Mouse (Mus musculus): ENCODE results near the gene Ankdd1b. TPM values are rescaled to one million over a fixed set of nuclear protein-coding genes. Genes with fewer than 3 reads are reported as not detected.

The Ankdd1b gene
- total and polyA plus RNA-seq, 2 experiments, result not detected

DNA sequence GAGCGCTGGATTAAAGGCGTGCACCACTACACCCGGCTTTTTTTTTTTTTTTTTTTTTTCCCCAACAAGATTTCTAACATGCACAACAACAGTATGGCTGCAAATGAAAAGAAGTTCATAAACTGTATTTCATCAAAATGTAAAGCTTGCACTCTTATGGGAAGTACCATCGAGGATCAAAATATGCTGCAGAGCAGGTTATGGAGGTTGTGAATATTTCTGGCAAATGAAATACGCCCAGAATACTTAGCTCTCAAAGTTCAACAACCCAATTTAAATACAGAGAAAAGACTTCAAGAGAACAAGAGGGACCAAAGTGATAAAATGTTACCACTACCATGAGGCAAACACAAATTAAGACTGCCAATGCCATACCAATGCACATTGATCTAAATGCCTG is 2.3 kb downstream of the Ankdd1b start:
- DNase-seq (ENCODE audit: extremely low read depth, low read depth, low spot score), result no peak
- Histone ChIP-seq H3K27me3 (ENCODE audit: control insufficient read depth, insufficient read depth, low read length) (no peaks in the 10 kb centered on the region), H3K27ac (replicated peaks; ENCODE audit: insufficient read depth, low read depth, low read length) (no peak overlapping the region), H3K36me3 (ENCODE audit: control insufficient read depth, insufficient read depth, low read length) (no peaks in the 10 kb centered on the region), H3K4me1 (ENCODE audit: control insufficient read depth, insufficient read depth, low read length) (no peaks in the 10 kb centered on the region), H3K9ac (ENCODE audit: low read depth, low read length) (no peak overlapping the region), H3K79me2 (ENCODE audit: control insufficient read depth, insufficient read depth, low read length) (no peaks in the 10 kb centered on the region), H3K4me3 (ENCODE audit: insufficient read depth, low read depth, low read length) (no peak overlapping the region)
- 90% methylated on average over 5 of the region's 5 CpGs for WGBS
- TF ChIP-seq CTCF (IDR thresholded peaks at IDR 0.05; ENCODE audit: low read depth, low read length) (no peak), POLR2A (IDR thresholded peaks at IDR 0.05; ENCODE audit: extremely low read depth, insufficient read depth, low read length) (no peak)

DNA sequence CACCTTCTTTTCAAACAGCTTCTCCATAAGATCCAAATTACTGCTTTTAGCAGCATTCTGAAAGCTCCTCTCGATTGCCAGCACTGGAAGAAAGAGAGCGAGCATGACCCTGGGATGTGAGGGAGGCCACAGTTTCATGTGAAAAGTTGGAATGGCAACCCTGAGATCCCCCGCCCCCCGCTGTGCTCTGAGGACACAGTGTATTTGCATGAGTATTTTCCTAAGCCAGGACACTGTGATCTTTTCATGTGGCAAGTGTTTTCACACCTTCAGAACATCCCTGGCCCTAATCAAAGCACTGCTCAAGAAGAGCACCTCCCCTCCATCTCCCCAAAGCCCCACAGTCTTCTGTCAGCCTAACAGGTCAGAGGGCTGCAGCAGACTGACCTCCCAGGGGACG is 5.7 kb downstream of the Ankdd1b start:
- DNase-seq (ENCODE audit: extremely low read depth, low read depth, low spot score), result no peak
- no peak overlapping the region for H3K4me3 ChIP-seq (ENCODE audit: insufficient read depth, low read depth, low read length)
- H3K27me3 ChIP-seq (ENCODE audit: control insufficient read depth, insufficient read depth, low read length), result no peaks in the 10 kb centered on the region
- H3K27ac ChIP-seq (replicated peaks; ENCODE audit: insufficient read depth, low read depth, low read length), result no peak overlapping the region
- H3K79me2 ChIP-seq (ENCODE audit: control insufficient read depth, insufficient read depth, low read length), result no peaks in the 10 kb centered on the region
- H3K36me3 ChIP-seq (ENCODE audit: control insufficient read depth, insufficient read depth, low read length), result no peaks in the 10 kb centered on the region
- H3K4me1 ChIP-seq (ENCODE audit: control insufficient read depth, insufficient read depth, low read length), result 0 out of 2 replicates have a peak, but pooled peaks cover 3% of the 10 kb centered on the region
- 75% methylated on average over 5 of the region's 5 CpGs for WGBS
- no peak for TF ChIP-seq POLR2A (IDR thresholded peaks at IDR 0.05; ENCODE audit: extremely low read depth, insufficient read depth, low read length)
- no peak for TF ChIP-seq CTCF (IDR thresholded peaks at IDR 0.05; ENCODE audit: low read depth, low read length)
- H3K9ac ChIP-seq (ENCODE audit: low read depth, low read length), result no peak overlapping the region

DNA sequence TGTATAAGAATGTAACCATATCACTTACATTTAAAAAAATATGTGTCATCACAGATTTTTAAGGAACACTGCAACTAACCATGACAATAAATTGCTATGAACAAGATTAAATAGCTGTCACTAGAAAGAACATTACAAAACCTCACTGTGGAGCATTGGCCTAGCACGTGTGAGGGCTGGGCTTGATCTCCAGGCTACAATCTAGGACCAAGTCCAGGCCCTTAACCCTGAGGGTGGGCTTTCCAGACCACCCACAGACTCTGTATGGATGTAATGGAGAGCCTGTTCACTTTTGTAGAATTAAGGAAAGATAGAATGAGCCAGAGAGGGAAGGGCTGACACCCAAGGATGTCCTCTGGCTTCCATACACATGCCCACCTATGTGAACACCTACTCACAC is 8.4 kb downstream of the Ankdd1b start:
- Histone ChIP-seq H3K79me2 (ENCODE audit: control insufficient read depth, insufficient read depth, low read length) (no peaks in the 10 kb centered on the region), H3K27ac (replicated peaks; ENCODE audit: insufficient read depth, low read depth, low read length) (no peak overlapping the region), H3K36me3 (ENCODE audit: control insufficient read depth, insufficient read depth, low read length) (no peaks in the 10 kb centered on the region), H3K4me1 (ENCODE audit: control insufficient read depth, insufficient read depth, low read length) (0 out of 2 replicates have a peak, but pooled peaks cover 3% of the 10 kb centered on the region), H3K4me3 (ENCODE audit: insufficient read depth, low read depth, low read length) (no peak overlapping the region), H3K27me3 (ENCODE audit: control insufficient read depth, insufficient read depth, low read length) (no peaks in the 10 kb centered on the region), H3K9ac (ENCODE audit: low read depth, low read length) (no peak overlapping the region)
- no peak for TF ChIP-seq CTCF (IDR thresholded peaks at IDR 0.05; ENCODE audit: low read depth, low read length)
- no peak for TF ChIP-seq POLR2A (IDR thresholded peaks at IDR 0.05; ENCODE audit: extremely low read depth, insufficient read depth, low read length)
- 90% methylated on average over 1 of the region's 1 CpGs for WGBS
- DNase-seq (ENCODE audit: extremely low read depth, low read depth, low spot score), result no peak

DNA sequence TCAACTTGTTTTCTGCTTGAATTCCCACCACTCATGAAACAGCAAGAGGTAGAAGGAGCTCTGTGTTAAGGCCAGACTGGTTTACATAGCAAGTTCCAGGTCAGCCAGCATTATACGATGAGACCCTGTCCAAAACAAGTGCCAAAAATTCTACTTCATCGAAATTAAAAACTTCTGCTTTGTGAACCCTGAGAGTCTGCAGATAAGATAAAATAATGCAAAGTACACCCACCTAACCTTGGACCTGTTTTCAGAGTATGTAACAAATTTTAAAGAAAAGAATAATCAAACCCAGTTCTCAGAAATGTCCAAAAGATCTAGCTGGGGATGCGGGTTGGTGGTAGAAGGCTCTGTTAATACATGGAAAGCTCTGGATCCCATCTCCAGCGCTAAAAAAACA is 12.4 kb downstream of the Ankdd1b start:
- Histone ChIP-seq H3K4me1 (ENCODE audit: control insufficient read depth, insufficient read depth, low read length) (0 out of 2 replicates have a peak, but pooled peaks cover 3% of the 10 kb centered on the region), H3K79me2 (ENCODE audit: control insufficient read depth, insufficient read depth, low read length) (no peaks in the 10 kb centered on the region), H3K4me3 (ENCODE audit: insufficient read depth, low read depth, low read length) (no peak overlapping the region), H3K27ac (replicated peaks; ENCODE audit: insufficient read depth, low read depth, low read length) (no peak overlapping the region), H3K36me3 (ENCODE audit: control insufficient read depth, insufficient read depth, low read length) (no peaks in the 10 kb centered on the region), H3K27me3 (ENCODE audit: control insufficient read depth, insufficient read depth, low read length) (no peaks in the 10 kb centered on the region), H3K9ac (ENCODE audit: low read depth, low read length) (no peak overlapping the region)
- 87% methylated on average over 4 of the region's 4 CpGs for WGBS
- DNase-seq (ENCODE audit: extremely low read depth, low read depth, low spot score), result no peak
- TF ChIP-seq POLR2A (IDR thresholded peaks at IDR 0.05; ENCODE audit: extremely low read depth, insufficient read depth, low read length) (no peak), CTCF (IDR thresholded peaks at IDR 0.05; ENCODE audit: low read depth, low read length) (no peak)

DNA sequence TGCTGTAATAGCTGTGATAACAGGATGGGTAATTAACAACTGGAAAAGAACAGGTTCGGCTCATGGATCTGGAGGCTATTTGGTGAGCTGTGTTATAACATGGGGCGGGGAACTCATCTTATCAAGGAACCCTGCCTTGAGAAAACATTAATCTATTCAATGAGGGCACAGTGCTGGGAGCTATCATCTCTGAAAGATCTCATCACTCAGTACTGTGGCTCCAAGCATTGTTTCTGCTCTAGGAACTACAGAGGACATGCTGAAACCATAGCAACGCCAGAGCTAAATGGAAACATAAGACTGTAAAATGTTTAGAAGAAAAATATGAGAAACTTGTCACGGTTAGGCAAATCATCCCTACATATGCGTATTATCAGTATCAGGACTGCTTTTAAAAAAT is 13.0 kb downstream of the Ankdd1b start:
- H3K4me1 ChIP-seq (ENCODE audit: control insufficient read depth, insufficient read depth, low read length), result 0 out of 2 replicates have a peak, but pooled peaks cover 3% of the 10 kb centered on the region
- no peaks in the 10 kb centered on the region for H3K27me3 ChIP-seq (ENCODE audit: control insufficient read depth, insufficient read depth, low read length)
- H3K9ac ChIP-seq (ENCODE audit: low read depth, low read length), result no peak overlapping the region
- no peak overlapping the region for H3K4me3 ChIP-seq (ENCODE audit: insufficient read depth, low read depth, low read length)
- H3K27ac ChIP-seq (replicated peaks; ENCODE audit: insufficient read depth, low read depth, low read length), result no peak overlapping the region
- WGBS, result 89% methylated on average over 5 of the region's 5 CpGs
- no peaks in the 10 kb centered on the region for H3K79me2 ChIP-seq (ENCODE audit: control insufficient read depth, insufficient read depth, low read length)
- no peak for DNase-seq (ENCODE audit: extremely low read depth, low read depth, low spot score)
- TF ChIP-seq CTCF (IDR thresholded peaks at IDR 0.05; ENCODE audit: low read depth, low read length) (no peak), POLR2A (IDR thresholded peaks at IDR 0.05; ENCODE audit: extremely low read depth, insufficient read depth, low read length) (no peak)
- H3K36me3 ChIP-seq (ENCODE audit: control insufficient read depth, insufficient read depth, low read length), result no peaks in the 10 kb centered on the region

DNA sequence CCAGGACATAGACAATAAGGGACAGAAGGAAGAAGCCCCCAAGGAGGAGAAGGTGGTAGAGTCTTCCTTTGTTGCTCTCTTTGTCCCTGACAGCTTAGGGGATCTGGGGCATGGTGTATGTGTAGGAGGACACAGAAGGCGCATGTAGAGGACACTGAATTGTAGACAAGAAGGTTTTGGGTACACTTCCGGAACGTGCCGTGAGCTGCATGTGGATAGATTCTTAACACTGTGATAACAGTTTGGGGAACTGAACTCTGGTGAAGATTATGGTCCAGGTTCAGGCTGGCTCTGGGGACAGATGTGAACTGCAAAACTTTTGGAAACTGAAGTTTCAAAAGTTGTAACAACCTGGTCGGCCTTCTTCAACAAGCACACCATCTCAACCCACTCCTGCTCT is 13.4 kb downstream of the Ankdd1b start:
- 94% methylated on average over 5 of the region's 5 CpGs for WGBS
- H3K4me3 ChIP-seq (ENCODE audit: insufficient read depth, low read depth, low read length), result no peak overlapping the region
- no peak for TF ChIP-seq POLR2A (IDR thresholded peaks at IDR 0.05; ENCODE audit: extremely low read depth, insufficient read depth, low read length)
- no peak for TF ChIP-seq CTCF (IDR thresholded peaks at IDR 0.05; ENCODE audit: low read depth, low read length)

More for the DNA sequence above, 13.4 kb downstream of the Ankdd1b start:
- Histone ChIP-seq H3K27ac (replicated peaks; ENCODE audit: insufficient read depth, low read depth, low read length) (no peak overlapping the region), H3K4me1 (ENCODE audit: control insufficient read depth, insufficient read depth, low read length) (0 out of 2 replicates have a peak, but pooled peaks cover 3% of the 10 kb centered on the region), H3K9ac (ENCODE audit: low read depth, low read length) (no peak overlapping the region), H3K27me3 (ENCODE audit: control insufficient read depth, insufficient read depth, low read length) (no peaks in the 10 kb centered on the region), H3K36me3 (ENCODE audit: control insufficient read depth, insufficient read depth, low read length) (no peaks in the 10 kb centered on the region), H3K79me2 (ENCODE audit: control insufficient read depth, insufficient read depth, low read length) (no peaks in the 10 kb centered on the region)
- DNase-seq (ENCODE audit: extremely low read depth, low read depth, low spot score), result no peak
